Mouse (Mus musculus): ENCODE measurements around the gene Hectd4.

Hectd4 gene

DNA sequence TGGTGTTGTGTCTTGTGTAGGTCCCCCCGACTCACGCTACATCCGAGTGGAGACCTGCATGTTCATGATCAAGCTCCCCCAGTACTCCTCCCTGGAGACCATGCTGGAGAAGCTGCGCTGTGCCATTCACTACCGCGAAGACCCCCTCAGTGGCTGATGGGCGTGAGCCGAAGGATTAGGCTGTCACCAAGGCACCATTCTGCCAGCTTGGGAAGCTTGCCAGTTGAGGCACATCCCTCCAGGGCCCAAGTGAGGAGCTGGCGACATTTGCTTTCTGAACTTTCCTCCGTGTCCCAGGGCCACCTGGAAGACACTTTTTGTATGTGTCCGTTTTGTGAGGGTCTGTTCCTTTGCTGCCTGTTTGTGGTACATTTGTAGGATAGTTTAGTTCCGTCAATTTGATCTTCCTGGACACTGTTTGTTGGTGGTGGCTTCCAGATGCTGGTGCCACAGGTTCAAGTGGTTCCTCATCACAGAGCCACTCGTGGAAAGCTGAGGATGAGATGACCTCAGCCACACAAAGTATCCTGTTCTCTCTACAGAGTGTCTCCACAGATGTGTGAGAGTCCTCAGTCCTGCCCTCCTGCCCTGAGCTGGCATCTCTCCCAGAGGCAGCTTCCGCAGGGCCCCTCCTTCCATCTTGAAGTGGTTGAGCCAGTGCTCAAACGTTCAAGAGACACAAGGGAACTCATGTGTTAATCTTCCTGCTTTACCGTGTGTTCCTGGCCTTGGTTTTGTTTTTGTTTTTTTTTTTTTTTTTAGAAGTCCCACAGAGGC, 146.6 kb downstream of the Hectd4 start:
- no peak for DNase-seq

DNA sequence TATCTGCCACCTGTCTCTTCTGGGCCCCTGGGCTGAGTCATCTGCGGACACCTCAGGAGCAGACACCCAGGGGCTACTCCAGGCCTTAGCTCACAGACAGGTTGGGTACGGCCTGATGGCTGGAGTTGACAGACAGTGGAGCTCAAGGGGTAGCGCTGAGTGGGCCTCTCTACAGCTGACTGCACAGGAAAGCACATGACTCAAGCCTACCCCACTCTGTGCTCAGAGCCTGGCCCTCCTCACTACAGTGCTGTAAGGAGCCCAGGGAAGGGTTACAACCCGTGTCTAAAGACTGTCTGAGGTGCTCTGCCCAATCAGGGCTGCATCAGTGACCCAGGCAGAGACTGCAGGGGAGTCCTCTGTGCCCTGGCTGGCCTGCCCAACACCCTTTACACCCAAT, 147.2 kb downstream of the Hectd4 start:
- no peak for DNase-seq

DNA sequence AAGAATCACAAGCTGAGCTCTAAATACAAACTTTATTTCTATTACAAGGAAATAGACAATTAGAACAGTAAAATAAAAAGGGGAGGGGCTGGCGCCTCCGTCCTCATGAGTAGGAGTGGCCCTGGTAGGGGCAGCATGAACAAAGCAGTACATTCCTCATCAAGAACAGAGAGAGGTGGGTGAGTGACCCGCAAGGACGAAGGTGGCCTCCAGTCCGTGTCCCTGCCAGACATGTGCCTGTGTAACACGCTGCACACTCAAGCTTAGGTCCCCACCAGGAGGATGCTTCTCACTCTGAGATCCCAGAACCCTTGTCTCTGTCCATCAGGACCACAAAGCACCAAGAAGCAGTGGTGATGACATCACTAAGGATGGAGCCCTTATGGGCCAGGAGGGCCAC, 151.7 kb downstream of the Hectd4 start:
- no peak for DNase-seq

DNA sequence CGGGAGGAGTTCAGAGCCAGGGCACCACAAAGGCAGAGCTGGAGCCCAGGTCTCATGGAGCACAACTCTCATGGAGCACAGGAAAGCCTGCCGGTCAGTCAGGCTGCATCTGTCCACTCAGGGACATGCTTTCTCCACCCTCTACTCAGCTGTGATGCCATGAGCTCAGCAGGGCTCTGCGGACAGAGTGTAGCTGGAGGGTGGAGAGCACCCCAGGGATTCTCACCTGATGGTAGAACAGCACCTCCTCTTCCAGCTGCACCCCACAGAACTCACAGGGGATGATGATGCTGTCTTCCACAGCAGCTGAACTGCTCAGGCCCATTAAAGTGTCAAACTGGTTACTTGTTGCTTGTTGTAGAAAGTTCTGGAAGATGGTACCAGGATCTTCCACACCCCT, 154.8 kb downstream of the Hectd4 start:
- DNase-seq: no peak

DNA sequence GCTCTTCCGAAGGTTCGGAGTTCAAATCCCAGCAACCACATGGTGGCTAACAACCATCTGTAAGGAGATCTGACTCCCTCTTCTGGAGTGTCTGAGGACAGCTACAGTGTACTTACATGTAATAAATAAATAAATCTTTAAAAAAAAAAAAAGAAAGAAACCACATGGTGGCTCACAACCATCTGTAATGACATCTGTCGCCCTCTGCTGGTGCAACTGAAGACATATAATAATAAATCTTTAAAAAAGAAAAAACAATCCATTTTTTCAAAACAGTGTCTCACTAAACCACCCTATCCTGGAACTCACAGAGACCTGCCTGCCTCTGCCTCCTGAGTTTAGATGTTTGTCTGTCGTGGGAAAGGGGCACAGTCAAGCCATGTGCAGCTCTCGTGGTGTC, 157.0 kb downstream of the Hectd4 start:
- peak in 1 of 2 experiments; percentile 38 for DNase-seq

DNA sequence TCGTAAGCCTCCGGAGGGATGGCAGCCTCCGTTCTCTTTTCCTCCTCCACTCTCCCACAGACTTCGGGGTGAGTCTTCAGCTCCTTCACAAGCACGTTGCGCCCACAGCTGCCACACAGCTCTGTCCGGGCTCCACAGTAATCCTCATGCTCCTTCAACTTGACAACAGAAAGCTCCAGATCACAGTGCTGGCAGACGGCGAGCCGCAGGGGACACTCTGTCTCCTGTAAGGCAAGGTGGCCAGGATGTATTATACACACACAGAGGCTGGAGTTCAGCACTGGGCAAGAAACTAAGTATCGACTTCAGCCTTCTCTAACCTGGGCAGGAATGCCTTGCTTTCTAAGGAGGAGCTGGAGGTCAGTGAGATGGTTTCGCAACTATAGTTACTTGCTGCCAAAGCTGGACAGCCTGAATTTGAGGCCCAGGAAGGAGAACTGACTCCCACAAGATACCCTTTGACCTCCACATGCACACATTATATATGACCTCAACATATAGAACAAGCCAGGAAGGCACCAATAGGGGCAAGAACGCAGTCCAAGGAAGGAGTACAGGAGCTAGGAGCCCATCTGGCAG, 158.7 kb downstream of the Hectd4 start:
- DNase-seq: no peak

DNA sequence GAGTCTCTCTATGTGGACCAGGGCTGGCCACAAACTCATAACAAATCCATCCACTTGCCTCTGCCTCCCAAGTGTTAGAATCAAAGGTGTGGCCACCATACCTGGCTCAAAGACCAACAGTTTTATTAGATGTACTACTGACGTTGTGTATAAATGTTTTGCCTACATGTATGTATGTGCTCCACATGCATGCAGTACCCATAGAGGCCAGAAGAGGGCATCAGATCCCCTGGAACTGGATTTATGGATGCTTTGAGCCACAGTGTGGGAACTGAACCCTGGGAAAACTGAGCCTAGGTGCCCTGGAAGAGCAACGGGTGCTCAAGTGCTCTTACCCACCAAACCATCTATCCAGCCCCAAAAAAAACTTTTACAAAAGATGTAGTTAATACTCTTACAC, 160.7 kb downstream of the Hectd4 start:
- DNase-seq: no peak

DNA sequence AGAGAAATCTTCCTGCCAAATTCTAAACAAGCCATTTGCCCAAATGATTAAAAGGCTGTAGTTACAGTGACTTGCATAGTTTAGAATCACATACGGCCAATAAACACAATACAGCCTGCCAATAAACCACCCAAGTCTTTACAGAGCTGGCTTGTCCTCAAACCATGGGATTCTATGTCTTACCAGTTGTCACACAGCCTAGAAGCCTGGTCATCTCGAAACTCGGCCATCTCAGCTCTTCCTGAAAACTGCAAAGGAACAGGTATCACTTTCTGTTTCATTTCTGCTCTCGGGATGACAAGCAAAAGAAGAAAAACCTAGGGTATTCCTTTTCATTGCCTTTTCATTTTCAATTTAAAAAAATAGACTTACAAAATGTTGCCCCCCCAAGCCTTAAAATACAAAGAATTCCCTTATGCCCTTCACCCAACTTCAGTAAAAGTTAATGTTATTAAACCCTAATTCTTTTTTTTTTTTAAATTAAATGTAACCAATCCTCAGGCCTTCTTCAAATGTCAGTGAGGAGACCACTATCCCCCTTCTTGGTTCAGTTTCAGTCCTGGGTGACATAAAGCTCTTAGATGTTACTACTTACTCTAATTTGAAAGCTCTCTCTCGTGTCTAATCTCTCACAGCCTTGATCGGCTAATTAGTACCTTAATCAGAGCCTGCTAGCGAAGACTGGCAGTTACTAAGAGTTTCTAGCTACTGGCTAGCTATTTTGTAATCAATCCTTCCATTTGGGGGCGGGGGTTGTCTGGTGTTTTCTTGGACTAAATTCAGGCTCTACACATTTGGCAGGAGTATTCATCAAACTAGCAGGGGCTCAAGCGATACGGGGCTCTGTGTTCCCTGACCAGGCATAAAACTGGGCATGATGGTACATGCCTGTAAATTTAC, 164.1 kb downstream of the Hectd4 start:
- DNase-seq: no peak

DNA sequence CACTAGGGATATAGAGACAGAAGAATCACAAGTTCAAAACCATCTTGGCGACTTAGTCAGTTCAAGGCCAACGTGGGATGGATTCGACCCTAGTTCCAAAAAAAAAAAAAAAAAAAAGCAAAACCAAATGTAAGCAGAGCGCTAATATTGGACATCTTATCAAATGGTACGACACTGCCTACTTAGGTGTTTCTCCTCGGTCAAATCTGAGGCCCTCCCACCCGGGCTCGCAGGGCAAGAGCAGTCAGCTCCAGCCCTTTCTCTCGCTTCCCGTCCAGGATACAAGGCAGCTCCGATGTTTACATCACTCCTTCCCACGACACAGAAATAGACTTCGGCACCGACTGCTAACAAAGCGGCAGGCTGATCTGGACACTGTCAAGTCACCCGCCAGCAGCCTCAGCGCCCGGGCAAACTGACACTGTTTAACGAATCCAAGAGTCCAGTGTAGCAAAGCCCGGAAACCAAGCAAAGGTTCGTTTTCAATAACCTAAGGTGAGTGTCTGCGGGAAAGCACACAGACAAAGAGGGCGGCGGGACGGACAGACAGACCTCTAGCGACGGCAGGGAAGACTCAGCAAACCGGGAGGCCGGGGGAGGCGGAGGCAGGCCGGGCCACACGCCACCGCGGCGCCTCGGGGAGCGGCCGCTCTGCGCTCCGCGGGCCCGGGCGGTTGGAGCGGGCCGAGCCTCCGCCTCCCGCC, 164.9 kb downstream of the Hectd4 start:
- no peak for DNase-seq

DNA sequence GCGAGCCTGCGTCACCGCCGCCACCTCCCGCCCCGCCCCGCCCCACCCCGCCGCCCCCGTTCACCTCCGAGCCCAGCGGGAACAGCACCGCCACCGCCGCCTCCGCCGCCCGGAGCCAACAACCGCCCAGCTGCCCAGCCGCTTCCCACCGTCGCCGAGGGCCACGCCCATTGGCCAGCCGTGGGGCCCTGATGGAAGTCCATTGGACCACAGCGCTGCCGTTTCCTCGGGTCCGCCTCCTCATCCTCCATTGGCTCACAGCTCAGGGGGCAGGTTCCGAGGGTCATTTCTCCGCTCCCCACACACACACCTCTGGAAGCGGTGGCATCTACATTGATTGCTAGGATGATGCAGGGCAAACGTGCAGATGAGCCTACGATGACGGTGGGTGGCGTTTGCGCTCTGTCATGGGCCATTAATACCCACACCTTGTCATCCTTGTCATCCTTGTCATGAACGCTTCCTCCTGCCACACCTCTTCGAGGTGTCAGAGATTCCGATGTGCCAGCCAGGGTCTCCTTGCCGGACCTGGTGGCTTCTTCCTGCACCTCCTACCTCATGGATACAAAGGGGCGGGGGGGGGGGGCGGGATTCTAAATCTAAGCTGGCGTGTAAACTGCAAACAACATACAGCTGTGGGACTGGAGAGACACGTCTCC, 165.6 kb downstream of the Hectd4 start, which contains the start of gene Trafd1:
Gene Trafd1 (minus strand): TSS at position 172 of the 659 bp plus-strand sequence.
- DNase-seq: peak; percentile 89 to 90

DNA sequence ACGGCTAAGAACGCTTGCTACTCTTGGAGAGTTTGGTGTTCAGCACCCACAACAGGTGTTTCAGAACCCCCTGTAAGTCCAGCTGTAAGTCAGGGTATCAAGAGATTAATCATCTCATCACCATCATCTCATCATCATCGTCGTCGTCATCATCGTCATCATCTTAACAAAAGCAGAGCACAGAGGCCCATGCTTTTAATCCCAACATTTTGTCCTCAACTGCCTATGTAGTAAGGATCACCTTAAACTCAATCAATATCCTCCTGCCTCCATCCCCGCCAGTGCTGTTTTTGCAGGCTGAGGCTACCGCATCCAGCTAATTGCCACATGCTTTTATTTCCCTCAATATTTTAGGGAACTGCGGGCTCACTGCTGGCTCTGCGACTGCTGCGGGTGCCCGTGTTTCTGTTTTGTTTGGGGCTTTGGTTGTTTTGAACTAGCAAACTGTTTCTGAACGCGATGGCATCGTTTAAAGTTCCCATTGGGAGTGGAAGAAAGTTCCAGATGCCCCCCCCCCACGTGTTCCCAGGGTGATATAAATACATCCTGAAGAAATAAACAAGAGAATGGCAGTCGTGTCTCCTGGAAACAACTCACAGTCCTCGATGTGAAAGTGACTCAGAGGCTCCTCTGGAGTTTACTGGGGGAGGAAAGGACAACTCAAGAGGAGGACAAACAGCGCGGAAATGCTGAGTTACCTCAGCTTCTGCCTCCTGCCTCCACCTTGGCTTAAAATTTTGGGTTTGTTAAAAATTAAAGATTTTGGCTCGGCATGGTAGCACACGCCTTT, 166.3 kb downstream of the Hectd4 start:
- no peak for DNase-seq

DNA sequence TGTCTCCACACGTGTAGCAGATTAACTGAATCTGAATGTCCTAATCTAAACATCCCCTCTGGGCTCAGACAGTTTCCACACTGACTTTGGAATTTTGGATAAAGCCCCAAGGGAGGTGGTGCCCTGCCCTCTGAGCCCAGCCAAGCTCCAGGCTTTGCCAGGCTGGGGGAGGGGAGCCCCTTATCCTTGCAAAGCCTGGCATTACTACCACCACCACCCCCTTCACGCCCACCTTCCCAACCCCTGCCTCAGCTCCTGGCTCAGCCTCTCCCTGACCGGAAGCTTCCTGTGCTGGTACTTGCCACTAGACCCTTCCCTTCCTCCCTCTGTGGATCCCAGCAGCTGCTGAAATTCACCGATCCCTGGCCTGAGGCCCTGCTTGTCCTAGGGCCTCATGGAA, 167.1 kb downstream of the Hectd4 start:
- DNase-seq: no peak

DNA sequence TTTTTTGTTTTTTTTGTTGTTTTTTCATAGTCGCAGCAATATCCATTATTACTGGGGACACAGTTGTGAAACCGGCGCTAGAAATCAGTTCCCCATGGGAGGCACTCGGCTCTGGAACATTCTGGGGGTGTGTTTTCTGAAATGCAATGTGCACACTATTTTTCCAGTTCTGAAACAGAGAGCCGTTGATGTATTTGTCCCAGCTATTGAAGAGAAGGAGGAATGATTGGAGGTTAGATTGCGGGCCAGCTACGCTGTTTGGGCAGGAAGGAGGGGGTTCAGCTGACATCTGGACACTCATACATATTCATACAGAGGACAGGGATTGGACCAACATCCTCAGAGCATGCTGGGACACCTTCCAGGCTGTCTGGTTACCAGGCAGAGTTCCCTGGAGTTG, 169.1 kb downstream of the Hectd4 start:
- DNase-seq: no peak

DNA sequence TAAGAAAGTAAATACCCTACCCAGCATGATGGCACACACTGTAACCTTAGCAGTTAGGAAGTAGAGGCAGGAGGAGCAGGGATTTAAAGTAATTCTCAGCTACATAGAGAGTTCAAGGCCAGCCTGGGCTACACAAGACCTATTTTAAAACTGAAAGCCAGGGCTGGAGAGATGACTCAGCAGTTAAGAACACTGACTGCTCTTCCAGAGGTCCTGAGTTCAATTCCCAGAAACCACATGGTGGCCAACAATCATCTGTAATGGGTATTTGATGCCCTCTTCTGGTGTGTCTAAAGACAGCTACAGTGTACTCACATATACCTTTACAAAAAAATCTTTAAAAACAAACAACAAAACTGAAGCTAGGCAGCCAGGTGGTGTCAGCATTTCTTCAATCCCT, 169.7 kb downstream of the Hectd4 start:
- DNase-seq: no peak

DNA sequence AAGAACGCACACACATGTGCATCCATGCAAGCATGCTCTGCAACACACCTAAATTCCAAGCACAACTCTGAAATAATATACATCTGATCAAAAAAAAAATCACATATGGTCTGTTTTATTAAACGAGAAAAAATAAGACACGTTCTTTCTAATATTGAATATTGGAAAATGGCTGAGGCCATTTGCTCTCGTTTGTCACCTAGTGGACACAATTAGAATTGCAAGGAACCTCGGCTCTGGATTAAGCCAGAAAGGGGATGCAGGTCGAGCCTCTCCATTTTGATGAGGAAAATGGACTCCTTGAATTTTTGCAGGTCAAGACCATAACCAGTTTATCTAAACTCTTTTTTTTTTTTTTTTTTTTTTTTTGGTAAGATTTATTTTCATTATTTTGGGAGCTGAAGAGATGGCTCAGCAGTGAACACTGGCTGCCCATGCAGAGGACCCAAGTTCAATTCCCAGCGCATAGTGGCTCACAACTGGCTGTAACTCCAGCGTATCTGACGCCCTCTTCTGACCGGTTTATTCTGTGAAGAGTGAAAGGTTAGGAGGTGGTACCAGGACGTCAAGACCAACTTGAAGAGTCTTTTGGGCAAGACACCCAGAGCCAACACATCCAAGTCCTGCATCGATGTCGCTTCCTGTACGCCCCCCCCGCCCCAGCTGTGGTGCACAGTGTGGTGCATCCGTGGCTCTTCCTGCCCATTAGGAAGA, 172.8 kb downstream of the Hectd4 start:
- DNase-seq: no peak

DNA sequence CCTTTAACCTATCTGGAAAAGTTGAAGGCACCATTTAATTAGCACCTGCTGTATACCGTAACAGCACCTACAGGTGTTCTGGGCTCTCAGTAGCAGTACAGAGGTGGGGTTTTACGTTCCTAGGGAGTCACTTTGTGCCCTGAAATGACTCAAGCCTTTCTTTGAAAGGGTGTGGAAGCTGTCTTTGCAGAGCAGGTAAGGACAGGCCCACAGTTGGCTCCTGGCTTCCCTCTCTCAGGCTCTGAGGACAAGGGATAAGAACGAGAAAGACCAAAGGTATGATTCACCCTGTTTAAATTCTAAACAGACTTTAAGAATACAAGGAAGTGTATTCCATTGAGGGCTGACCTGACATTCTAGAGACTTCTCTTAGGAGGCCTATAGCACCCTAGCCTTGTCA, 173.4 kb downstream of the Hectd4 start:
- no peak for DNase-seq

DNA sequence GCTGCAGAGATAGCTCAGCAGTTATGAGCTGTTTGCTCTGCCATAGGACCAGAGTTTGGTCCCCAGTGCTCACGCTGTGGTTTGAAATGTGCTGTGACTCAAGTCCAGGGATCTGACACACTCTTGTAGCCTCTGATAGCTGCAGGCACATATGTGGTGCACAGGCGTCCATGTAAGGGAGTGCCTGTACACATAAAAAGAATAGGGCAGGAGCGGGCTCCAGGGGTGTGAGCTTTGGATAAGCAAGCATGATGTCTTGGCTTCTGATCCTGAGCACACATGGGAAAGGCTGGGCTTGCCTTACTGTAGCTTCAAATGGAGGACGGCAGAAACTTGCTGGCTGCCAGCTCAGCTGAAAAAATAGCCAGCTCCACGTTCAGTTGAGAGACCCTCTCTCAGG, 175.6 kb downstream of the Hectd4 start:
- no peak for DNase-seq

DNA sequence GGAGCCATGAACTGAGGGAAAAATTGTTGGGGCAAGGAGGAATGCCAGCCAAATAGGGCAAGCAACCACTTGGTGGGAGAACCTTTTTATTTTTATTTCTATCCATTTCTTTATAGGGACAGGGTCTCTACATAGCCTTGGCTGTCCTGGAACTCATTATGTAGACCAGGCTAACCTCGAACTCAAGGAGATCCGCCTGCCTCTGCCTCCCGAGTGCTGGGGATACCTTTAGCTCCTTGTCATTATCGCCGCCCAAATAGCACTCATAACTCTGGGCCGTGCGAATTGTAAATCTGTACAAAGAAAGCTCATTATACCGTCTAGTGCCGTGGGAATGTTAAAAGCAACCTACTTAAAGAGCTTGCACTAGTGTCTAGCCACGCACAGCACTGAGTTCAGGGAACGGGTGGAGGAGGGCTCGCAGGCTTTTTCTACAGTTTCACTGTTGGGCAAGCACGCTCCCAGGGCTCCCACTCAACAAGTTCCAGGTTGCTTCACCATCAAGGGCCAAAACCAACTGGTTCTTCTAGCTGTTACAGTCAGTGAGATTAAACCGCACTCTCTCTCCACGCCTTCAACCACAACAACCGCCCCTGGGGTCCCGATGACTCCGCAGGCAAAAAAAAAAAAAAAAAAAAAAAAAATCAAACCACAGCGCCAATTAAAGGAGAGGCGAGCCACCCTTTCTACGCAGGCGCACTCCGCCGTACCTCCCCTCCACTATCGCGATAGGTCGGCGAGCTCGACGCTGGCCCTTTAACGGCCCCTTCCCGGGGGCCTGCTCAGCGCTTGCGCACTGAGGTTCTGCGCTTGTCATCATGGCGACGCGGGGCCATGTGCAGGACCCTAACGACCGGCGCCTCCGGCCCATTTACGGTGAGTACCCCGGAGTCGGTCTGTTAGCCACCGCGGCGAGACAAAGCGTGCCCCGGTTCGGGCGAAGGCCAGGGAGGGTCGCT, 177.4 kb downstream of the Hectd4 start, which contains the start of gene Naa25:
Gene Naa25 (plus strand): TSS at position 750 of the 959 bp plus-strand sequence.
- peak; percentile 91 to 92 for DNase-seq

DNA sequence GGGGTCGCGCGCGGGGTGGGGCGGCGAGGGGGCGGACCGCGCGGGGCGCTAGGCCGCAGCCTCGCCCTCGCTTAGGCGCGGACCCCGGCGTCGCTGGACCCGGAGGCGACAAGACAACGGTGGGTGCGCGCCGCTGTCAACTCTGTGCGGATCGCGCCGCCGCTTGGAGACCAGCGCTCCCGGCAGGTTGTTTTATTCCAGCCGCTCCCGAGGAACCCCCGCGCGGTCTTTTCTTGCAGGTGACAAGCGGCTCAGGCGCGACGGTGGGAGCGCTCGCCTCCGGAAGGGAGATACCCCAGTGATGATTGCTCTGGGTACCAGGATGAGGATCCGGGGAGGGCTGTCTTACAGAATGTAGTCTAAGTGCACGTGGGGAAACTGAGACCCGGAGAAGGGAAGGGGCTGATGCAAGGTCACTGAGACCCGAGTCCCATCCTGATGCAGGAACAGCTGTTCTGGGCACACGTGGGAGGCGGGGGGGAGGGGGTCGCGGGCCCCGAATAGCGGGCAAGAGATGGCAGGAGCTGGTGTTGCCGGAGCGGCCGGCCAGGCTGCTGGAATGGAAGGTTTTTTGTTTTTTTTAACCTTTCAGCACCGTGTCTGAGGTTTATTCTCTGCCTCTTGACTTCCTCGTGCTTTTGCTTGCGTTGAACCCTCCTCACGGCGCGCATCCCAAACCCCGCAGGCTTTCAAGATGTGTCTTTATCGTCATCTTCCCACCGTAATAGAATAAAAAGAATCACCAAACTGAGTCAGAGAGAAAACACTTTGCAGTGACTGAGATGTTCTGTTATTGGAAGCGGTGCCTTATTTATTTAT, 178.3 kb downstream of the Hectd4 start:
- DNase-seq: no peak
